Mouse (Mus musculus) lung, adult 2 months (tissue): ENCODE results near the gene Trpv2.

Experiments
- CTCF ChIP-seq: fragments of 200-500 bp; IDR thresholded peaks from 2 replicates; pipeline ENCODE4 v1.5.1; 2011; ENCODE audit warnings: mild to moderate bottlenecking, low read length, control low read depth; ENCODE audit not compliant: insufficient read depth
- POLR2A ChIP-seq: fragments of 200-500 bp; IDR thresholded peaks from 2 replicates; pipeline ENCODE4 v1.6.1; 2011; ENCODE audit warnings: low read depth, mild to moderate bottlenecking, control low read depth, low read length, borderline replicate concordance; ENCODE audit errors: extremely low read depth

- TF ChIP-seq POLR2A (no peak), CTCF (no peak)
Measured at GRCm38 (mm10) chr11:62646958-62647515, 72.8 kb downstream of the Trpv2 start.
